Mouse (Mus musculus): ENCODE results near the gene Tgm3. TPM values are rescaled to one million over a fixed set of nuclear protein-coding genes. Genes with fewer than 3 reads are reported as not detected.

Gene Tgm3
- total and polyA plus RNA-seq, 2 experiments: 0.17 TPM; not detected in 1

GRCm38 (mm10) chr2:130070396-130070795, 58.2 kb downstream of the Tgm3 start:
- no peaks in the 10 kb centered on the region for H3K4me1 ChIP-seq (ENCODE audit: control insufficient read depth, insufficient read depth, low read length)
- WGBS: 75% methylated on average over 2 of the region's 2 CpGs
- H3K79me2 ChIP-seq (ENCODE audit: control insufficient read depth, insufficient read depth, low read length): no peaks in the 10 kb centered on the region
- H3K36me3 ChIP-seq (ENCODE audit: control insufficient read depth, insufficient read depth, low read length): no peaks in the 10 kb centered on the region
- TF ChIP-seq POLR2A (IDR thresholded peaks at IDR 0.05; ENCODE audit: extremely low read depth, insufficient read depth, low read length) (no peak), CTCF (IDR thresholded peaks at IDR 0.05; ENCODE audit: low read depth, low read length) (no peak)
- no peak overlapping the region for H3K27ac ChIP-seq (replicated peaks; ENCODE audit: insufficient read depth, low read depth, low read length)
- H3K27me3 ChIP-seq (ENCODE audit: control insufficient read depth, insufficient read depth, low read length): no peaks in the 10 kb centered on the region
- H3K4me3 ChIP-seq (ENCODE audit: insufficient read depth, low read depth, low read length): no peak overlapping the region
- no peak overlapping the region for H3K9ac ChIP-seq (ENCODE audit: low read depth, low read length)
- DNase-seq (ENCODE audit: extremely low read depth, low read depth, low spot score): no peak

Other genes starting within 250 kb of the Tgm3 start
- 8.5 and 8.7 TPM in 2 replicates for gene Stk35, start 211.8 kb upstream of the Tgm3 start, total RNA-seq (2014; rRNA removed)
- 8.4 and 8.6 TPM in 2 replicates for gene Stk35, start 211.8 kb upstream of the Tgm3 start, polyA plus RNA-seq (2012; rRNA removed)
- gene Tgm6, start 100.1 kb downstream of the Tgm3 start, total RNA-seq (2014; rRNA removed): not detected in 2 replicates
- gene Tgm6, start 100.1 kb downstream of the Tgm3 start, polyA plus RNA-seq (2012; rRNA removed): not detected in 2 replicates
- gene Snrpb, start 167.1 kb downstream of the Tgm3 start, total RNA-seq (2014; rRNA removed): 53.6 and 72.0 TPM in 2 replicates
- gene Snrpb, start 167.1 kb downstream of the Tgm3 start, polyA plus RNA-seq (2012; rRNA removed): 143 and 209 TPM in 2 replicates
- gene Tmc2, start 182.8 kb downstream of the Tgm3 start, total RNA-seq (2014; rRNA removed): not detected in 2 replicates
- gene Tmc2, start 182.8 kb downstream of the Tgm3 start, polyA plus RNA-seq (2012; rRNA removed): not detected in 2 replicates

Measured in liver, adult 2 months (tissue).